Mouse (Mus musculus): ENCODE data around the gene Wipf1.

DNA sequence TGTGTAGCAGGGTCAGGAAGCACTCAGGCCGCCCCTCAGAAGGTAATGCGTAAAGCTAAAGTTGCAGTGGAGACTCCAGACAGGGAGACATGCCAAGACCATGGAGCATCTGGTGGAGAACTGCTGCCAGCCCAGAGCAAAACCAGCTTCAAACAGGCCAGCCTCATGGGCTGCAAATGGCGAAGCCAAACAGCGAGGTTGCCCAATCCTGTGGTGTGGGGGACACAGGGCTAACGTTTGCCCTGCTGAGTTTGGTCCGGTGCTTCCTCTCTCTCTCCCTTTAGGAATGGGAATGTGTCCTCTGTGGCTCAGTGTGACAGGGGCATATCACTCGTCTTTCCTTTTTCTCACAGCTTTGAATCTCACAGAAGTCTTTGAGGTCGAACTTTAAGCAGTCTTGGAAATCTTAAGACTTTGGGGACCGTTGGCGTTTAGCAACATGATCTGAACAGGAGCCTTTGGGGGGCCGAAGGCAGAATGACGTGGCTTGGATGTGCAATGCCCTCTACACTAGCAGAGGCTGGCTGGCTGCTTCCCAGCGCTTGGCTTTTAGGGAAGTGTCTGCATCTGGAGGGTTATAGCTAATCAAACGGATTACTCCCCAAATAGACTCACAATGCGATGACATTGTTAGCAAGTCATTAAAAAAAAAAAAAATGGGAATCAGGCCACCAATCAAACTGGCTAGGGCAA, 6.7 kb upstream of the Wipf1 start:
- TF ChIP-seq POLR2A (IDR thresholded peaks at IDR 0.05; ENCODE audit: low read depth, low read length) (no peak), CTCF (conservative IDR thresholded peaks at IDR 0.05; ENCODE audit: insufficient read depth, insufficient read length, low read depth, low read length) (no peak)

Measured in kidney, adult 2 months (tissue).